Mouse (Mus musculus) urinary bladder, postnatal 36 days (tissue): ENCODE data around the gene Lsp1.

ENCODE experiments used
- DNase-seq, 2 experiments: peaks; one replicate each; pipeline ENCODE4 v3.0.0; 2022; ENCODE audit warnings: low spot score in 2 of 2, mixed read lengths in 1 of 2

The Lsp1 gene

DNA sequence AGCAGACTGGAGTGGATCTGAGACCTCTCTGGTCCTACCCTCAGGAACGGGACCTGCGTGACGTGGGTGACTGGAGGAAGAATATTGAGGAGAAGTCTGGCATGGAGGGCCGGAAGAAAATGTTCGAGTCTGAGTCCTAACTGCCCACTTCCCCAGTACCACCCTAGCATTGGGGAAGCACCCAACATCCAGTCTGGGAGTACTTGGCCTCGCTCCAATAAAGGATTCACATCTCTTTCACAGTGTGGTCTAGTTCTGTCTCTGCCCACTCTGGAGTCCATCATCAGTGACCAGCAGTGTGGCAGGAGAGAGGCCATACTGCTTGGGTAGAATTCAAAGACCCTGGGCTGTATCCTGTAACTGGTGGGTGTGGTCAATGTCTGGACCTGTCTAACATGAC, 16.4 kb upstream of the Lsp1 start:
- DNase-seq = no peak

DNA sequence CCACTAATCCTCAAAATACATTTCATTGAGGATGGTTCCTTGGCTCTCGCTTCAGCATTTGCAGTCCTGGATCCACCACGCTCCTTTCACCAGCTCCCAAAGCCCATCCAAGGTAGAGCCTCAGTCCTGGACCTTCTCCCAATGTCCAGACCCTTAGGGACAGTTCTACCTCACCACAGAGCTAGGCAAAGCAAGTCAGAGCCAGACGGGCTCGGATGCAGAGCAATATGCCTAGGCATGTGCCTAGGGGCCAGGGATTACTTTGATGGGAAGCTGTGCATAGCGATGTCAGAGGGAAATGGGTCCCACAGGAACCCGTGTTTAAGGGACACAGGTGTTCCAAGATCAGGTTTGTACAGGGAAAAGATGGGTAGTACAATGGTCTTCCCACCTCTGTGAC, 15.3 kb upstream of the Lsp1 start:
- no peak for DNase-seq

DNA sequence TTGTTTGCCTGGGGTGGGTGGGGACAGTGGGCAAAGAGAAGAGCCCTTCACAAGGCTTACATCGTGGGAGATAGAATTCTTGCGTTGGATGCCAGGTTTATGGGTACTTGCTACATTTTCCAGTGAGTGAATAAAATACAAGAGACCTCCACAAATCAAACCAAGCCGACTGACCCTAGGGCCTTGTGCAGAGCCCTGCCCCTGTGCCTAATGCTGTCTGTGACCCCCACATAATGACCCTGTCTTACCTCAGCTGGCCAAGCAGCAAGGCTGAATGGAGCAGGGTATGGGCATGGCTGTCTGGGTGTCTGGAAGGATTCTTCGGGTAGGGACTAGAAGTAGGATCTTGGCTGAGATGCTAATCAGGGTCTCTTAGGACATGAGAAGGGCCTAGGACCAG, 14.3 kb upstream of the Lsp1 start:
- DNase-seq = no peak

DNA sequence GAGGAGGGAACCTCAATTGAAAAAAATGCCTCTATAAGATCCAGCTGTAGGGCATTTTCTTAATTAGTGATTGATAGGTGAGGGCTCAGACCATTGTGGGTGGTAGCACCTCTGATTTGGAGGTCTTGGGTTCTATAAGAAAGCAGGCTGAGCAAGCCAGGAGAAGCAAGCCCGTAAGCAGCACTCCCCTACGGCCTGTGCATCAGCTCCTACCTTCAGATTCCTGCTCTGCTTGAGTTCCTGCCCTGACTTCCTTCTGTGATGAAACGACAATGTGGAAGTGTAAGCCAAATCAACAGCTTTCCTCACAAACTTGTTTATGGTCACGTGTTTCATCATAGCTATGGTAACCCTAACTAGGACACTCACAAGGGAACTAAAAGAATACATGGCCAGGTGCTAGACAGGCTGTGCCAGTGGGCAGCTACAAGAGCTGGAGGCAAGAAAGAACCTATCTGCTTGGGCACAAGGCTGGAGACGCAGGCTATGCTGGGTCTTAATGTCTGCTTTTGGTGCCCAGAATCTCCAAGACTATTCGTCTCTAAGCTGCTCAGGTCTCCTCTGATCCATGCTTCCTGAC, 11.5 kb upstream of the Lsp1 start:
- no peak for DNase-seq

DNA sequence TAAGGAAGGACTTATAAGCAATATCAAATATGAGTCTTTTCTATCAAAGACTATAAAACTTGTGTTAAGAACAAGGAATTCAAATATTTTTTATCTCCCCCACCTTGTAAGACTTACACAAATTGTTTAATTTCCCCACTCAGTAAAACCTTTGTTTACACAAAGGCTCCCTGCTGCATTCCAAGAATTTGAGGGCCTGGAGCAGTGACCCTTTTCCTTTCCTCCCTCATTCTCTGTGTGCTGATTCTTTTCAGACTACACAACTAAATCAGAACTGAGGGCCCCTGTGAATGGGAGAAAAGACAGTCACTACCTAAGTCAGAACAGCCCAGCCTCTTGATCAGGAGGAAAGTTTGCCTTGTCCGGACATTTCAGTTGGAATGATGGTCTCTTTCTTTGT, 5.9 kb upstream of the Lsp1 start:
- no peak for DNase-seq

DNA sequence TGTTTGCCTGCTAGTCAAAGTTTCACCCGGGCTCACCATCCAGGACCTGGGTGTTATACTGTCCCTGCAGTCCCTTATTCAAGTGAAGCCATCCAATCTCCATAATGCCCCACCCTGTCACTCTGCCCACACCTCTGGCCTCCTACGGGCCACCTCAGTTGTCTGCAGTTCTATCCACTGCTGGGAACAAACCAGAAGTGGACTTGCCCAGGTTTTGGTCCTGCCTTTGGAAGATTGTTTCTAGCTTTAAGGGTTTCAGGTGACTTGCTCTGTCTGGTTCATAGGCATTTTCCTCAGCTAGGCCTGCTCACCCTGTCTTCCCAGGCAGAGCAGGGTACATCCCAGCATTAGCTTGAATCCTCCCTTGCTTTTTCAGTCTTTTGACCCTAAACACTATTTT, 5.4 kb upstream of the Lsp1 start:
- DNase-seq = no peak

DNA sequence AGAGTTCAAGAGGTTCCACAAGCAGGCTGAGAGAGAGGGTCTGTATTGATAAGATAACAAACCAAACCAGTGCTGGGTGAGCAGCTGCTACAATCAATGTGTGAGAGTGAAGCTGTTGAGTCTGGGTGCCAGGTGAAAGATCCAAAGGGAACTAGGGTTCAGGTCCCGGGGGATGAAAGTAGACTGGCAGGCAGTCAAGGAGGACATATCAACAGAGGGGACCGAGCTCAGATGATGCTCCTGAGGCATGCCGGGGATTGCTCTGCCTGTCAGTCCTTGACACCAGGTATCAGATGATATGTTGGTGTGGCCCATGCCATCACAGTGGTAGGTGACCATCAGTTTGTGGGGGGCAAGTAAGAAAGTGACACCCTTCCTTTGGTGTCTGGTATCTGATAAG, 3.8 kb upstream of the Lsp1 start:
- DNase-seq = no peak

DNA sequence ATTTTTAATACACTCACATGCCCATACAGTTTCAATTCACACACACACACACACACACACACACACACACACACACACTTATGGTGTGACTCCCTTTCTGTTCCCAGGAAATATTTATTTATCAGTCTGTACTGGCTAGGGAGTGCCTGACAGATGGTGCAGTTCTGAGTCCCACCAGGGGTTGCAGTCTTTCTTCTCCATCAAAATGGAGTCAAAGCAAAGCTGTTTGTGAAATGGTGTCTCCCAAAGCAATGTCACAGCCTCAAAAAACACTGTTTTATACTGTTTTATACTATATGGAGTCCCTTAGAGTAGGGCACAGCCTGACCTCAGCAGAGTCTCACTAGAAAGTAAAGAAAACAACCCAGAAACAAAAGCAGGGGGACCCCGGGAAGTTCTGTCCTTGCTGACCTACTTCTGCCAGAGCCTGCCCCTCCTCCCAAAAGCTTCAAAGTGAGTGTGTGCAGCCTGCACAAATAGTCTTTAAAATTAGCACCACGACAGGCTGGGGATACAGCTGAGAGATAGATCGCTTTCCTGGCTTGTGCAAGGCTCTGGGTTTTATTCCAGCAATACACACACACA, 3.3 kb upstream of the Lsp1 start:
- DNase-seq = no peak

DNA sequence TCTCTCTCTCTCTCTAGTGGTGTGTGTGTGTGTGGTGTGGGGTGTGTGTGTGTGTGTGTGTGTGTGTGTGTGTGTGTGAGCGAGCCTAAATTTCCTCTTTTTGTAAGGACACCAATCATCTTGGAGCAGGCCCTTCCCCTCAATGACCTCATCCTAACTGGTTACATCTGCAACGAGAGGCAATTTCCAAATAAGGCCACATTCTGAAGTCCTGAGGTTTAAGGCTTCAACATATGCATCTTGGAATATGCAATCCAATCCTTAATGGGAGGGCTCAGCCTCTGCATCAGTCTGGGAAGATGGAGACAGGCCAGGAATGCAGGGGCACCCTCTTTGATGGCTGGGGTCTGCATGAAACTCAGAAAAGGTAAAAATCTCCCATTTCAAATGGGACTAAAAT, 2.6 kb upstream of the Lsp1 start:
- no peak for DNase-seq

DNA sequence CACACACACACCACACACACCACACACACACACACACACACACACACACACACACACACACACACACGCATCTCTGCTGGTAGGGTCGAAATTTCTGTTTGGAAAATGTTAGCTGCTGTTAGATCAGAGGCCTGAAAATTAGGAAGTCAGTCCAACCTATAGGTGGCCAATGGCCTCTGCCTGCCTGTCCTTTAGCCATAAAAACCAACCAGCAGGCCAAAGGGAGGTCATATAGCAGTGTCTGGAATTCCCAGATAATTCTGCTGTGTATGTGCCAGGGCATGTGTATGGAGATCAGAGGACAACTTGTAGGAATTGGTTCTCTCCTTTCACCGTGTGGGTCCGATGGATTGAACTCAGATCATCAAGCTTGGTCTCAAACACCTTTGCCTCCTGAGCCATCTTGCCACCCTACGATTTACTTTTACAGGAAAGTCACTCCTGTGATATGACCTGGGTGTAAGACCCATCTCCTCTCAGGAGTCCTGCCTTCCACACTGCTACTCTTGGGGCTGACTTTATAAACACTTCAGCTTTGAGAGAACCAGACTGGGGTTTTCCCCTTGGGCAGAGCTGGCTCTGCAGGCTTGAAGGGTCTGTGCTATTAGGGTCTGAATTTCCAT, 1.8 kb upstream of the Lsp1 start:
- DNase-seq = no peak

DNA sequence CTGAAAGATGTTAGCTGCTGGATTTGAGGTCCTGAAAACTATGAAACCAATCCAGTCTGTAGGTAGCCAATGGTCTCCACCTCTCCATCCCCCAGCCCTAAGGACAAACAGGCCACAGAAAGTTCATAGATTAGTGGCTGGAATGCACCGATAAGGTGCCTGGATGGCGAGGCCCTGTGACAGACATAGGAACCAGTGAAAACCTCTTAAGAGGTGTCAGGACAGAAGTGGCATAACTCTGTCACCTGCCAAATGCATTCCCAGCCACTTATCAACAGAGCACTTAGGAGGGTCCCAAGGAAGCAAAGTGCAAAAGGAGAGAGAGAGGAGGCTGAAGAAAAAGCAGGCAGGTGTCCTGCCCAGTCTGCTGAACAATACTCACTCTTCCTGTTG, 1.3 kb upstream of the Lsp1 start:
- DNase-seq = no peak

DNA sequence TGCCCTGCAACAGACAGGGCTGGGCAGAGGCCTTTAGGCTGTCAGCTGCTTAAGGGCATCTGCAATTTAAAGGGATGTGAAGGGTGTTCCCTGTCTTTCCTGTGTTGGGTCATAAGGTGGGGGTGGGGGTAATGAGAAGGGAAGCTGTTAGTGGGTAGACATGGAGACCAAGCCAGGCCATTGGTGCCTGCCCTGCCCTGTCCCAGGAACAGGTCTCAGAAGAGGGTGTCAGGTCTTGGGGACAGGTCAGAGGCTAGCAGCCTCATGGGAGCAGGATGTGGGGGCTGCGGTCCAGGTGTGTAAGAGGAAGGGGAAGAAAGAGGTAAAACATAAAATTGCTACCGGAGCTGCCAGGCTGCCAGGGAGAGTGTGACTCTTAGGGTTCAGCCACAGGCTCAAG, 837 bp downstream of the Lsp1 start:
- no peak for DNase-seq

DNA sequence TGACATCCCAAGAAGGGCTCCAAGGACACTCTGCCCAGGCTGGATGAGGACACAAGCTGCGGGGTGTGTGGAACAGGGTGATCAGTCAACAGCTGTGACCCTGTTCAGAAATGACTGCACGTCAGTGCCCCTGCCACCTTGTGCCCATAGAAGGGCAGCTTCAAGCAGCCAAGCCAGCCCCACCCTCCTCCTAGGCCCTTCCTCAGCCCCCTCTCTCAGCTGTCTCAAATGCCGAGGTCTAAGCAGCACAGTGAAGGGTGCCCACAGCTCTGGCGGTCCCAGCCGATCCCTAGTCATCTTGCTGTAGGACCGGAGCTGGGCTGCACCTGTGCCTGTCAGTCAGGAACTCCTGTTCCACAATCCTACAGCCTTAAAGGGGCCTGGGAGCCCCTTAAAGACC, 1.6 kb downstream of the Lsp1 start:
- DNase-seq = no peak

DNA sequence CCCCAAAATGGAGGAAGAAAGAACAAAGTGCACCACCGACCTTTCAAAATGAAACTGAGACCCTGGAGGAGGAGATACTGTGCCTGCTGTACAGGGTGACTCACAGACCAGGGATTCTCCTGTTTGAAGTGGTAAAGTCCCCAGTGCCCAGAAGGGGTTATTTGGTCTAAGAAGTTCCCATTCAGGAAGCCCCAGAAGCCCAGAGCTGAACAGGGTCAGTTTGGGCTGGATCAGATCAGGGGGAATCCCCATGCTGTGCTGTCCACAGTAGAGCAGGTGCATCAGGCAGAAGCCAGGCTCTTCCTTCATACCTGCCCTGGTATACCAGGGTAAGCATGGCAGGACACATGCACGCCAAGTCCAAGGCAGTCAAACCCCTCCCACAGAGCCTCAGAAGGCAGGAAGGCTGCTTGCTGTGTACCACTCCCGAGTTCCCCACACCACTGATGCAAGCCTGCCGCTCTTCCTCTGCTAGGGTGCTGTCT, 2.0 kb downstream of the Lsp1 start:
- DNase-seq = no peak

DNA sequence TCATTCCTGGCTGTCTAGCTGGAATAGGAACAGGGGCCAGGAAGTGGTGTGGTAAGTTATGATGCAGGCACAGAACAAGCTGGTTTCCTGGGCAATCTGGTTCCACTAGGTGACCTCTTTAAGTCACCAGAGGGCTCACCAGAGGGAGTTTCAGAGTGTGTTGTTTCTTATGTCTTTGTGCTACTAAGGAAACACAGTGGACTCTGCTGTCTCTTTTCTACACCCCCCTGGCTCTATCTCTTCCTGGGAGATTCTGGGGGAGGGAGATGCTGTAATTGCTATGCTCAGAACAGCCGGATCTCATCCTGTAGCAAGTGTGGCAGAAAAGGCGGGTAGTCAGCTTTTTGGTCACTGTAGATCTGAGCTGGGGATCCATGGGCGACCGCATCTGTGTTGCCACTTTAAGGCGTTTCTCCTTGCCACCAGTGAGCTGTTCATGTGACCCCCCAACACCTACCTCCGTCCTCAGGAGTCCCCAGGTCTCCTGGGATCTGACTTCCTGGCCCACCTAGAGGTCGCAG, 9.6 kb downstream of the Lsp1 start:
- no peak for DNase-seq

DNA sequence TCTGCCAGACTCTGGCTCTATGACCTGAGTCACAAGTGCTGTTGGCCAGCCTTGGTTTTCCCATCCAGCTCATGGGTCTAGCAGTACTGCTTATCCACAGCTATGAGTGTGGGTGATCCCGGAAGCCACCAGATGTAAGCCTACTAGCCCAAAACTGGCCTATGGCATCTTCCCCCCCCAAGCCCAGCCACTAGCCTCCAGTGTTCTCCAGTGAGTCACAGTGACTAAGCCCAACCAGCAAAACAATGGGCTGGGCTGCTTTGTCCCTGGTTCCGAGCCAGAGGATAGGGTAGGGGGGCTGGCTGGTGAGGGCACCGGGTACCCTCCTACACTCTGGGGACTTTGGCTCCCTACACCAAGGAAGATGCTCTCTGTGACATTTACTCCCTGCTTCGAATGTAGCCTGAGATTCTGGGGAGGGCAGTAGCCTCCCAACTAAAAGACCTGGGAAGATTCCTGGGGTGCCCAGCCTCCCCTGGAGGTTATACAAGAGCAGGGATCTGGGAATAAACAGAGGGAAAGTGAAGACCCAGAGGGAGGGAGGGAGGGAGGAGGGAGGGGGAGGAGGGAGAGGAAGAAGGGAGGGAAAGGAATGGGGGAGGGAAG, 10.3 kb downstream of the Lsp1 start:
- DNase-seq = peak in 1 of 2 experiments; percentile 54

DNA sequence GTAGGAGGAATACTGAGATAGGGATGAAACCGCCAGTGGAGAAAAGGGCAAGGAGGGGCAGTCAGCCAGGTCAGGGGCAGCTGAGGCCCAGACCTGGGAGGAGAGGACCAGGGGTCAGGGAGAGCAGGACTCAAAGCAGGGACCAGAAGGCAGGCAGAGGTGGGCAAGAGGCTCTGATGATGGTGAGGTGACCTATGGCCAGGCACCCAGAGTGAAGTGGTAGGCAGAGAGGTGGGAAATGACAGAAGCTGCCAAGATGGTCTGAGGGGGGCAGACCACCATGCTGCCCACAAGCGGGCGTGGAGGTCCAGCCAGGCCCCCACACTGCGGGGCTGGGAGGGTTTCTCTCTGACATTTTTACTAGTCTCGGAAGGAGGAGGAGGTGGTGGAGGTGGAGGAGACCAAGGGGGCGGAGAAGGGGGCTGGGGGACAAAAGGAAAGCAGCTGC, 10.8 kb downstream of the Lsp1 start:
- no peak for DNase-seq

DNA sequence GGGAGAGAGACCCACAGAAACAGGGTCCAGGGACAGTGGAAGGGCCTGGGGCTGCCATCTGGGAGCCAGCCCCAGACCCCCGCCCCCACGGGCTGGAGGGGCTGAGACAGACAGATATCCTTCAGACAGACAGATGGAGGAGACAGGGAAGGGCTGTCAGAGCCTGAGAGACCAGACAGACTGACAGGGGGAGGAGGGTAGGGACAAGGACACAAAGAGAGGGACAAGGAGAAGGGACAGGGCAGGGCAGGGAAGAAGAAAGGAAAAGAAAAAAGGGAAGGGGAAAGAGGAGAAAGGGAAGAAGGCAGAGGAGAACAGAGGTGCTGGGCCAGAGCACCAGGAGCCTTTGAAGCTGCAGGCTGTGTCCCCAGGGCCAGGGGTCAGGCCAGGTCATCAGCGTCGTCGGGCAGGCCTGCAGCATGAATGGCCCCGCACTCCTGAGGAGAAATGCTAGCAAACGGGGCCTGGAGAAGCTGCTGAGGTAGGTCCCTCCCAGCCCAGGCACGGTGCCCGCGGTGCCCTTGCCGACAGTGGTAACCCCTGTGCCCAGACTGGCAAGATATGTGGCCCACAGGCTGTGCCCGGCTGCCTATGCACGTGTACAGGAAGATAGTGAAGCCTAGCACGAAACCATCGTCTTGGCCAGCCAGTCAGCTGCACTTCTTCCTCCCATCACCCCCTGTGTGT, 11.4 kb downstream of the Lsp1 start:
- no peak for DNase-seq

DNA sequence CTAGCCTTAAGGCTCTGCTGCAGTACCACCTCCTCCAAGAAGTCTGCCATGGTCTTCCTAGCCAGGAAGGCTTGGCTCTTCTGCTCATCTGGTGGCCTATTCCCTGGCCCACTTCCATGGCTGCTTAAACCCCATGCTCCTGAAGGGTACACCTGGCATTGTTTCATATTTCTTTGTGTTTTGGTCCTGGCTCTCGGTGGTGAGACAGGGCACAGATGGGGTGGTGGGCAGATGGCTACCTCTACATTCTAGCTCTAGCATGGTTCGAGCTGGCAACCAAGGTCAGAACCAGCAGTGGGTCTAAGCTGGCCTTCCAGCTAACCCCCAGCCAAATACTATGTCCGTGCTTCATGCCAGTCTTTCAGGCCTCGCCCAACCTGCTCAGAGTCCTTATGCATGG, 12.3 kb downstream of the Lsp1 start:
- DNase-seq = no peak

DNA sequence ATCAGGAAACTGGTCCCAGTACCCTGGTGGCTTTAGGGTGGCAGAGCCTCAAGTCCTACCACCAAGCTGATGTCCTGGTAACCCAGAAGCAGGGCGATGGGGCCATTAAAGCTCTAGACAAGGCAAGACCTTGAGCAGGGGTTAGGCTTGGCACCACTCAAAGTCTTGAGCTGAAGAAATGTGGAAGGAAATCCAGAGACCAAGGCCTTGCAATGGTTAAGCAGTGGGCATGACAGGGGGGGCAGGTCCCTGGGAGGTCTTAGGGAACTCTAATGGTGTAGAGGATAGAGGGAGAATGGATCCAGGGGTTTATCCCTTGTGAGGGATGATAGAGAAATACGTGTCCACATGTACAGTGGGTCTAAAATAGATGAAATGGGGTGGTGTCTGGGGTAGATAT, 12.9 kb downstream of the Lsp1 start:
- DNase-seq = no peak

DNA sequence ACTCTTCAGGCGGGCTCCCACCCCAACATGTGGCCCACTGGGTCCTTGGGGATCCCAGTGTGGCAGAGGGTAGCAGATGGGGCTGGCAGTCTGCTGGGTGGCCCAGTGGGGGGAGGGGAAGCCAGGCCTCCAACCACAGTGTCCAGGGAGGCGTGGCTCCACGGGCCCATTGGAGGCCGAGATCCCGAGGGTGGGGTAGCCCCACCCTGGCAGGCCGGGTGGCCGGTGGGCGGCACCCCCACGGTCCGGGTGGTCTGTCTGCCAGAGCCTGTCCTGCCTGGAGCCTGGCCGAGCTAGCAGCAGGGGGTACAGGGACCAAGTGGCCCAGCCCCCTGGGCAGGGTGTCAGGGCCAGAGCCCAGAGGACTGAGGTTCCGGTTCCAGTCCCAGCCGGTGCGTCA, 14.2 kb downstream of the Lsp1 start:
- peak in 1 of 2 experiments; percentile 59 for DNase-seq

DNA sequence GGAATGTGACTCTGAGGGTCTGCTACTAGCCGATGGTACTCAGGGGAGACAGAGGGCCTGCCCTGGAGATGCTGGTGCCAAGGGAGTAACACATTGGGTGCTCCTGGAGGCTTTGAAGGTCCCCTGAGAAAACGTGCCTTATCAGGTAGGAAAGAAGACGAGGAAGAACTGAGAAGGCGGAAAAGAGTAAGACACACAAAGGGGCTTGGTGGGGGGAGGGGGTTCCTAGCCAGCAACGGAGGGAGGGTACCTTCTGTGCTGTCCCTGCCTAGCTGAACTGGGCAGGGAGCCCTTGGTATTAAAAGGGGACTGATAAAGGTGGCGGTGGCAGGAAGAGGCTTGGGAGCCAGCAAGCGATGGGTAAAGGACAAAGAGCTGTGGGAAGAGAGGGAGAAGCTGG, 15.0 kb downstream of the Lsp1 start:
- DNase-seq = no peak
